Mouse (Mus musculus) small intestine, adult 2 months (tissue): ENCODE results near the gene Ntrk3. TPM values are rescaled to one million over a fixed set of nuclear protein-coding genes. Genes with fewer than 3 reads are reported as not detected.

Experiments used
- H3K27ac ChIP-seq: fragments of 200-500 bp; 2 replicates; pipeline ENCODE4 v1.5.1; 2012; ENCODE audit warnings: low read depth, low read length, control low read depth, inconsistent platforms; ENCODE audit not compliant: insufficient read depth
- H3K27me3 ChIP-seq: fragments of 200-500 bp; 2 replicates; pipeline ENCODE4 v1.6.1; 2012; ENCODE audit warnings: mild to moderate bottlenecking, moderate library complexity, low read length, inconsistent platforms; ENCODE audit not compliant: control insufficient read depth, insufficient read depth
- H3K36me3 ChIP-seq: fragments of 200-500 bp; 2 replicates; pipeline ENCODE4 v1.6.1; 2012; ENCODE audit warnings: mild to moderate bottlenecking, low read length, control low read depth, inconsistent platforms; ENCODE audit not compliant: control insufficient read depth, insufficient read depth
- H3K4me1 ChIP-seq: fragments of 200-500 bp; 2 replicates; pipeline ENCODE4 v1.6.1; 2012; ENCODE audit warnings: low read length, inconsistent platforms, mixed read lengths; ENCODE audit not compliant: control insufficient read depth, insufficient read depth, insufficient read length
- H3K4me3 ChIP-seq: fragments of 200-500 bp; 2 replicates; pipeline ENCODE4 v1.5.1; 2012; ENCODE audit warnings: low read depth, mild to moderate bottlenecking, control low read depth, inconsistent platforms, low read length, moderate library complexity
- CTCF ChIP-seq: fragments of 200-500 bp; IDR thresholded peaks from 2 replicates; pipeline ENCODE4 v1.5.1; 2012; ENCODE audit warnings: low read depth, mild to moderate bottlenecking, control low read depth, inconsistent platforms, low read length, moderate library complexity, mixed read lengths; ENCODE audit not compliant: insufficient replicate concordance, insufficient read length; ENCODE audit errors: extremely low read depth
- POLR2A ChIP-seq: fragments of 200-500 bp; IDR thresholded peaks from 2 replicates; pipeline ENCODE4 v1.6.1; 2012; ENCODE audit warnings: low read depth, mild to moderate bottlenecking, control low read depth, inconsistent platforms, low read length, moderate library complexity
- WGBS: fragments of 180-500 bp; shearing (Covaris S2); methylation state at CpG from one replicate; pipeline ENCODE4 v1.1.7; 2018; 5-methylcytosine and 5-hydroxymethylcytosine counted together
- polyA plus RNA-seq: library from polyadenylated mRNA; depleted of rRNA; stranded (reverse); fragments of >200 nt; gene quantifications from 2 replicates; pipeline ENCODE4 v1.2.3, GENCODE M21; 2012

The Ntrk3 gene
- polyA plus RNA-seq, 1 experiment, result 0.61 TPM

DNA sequence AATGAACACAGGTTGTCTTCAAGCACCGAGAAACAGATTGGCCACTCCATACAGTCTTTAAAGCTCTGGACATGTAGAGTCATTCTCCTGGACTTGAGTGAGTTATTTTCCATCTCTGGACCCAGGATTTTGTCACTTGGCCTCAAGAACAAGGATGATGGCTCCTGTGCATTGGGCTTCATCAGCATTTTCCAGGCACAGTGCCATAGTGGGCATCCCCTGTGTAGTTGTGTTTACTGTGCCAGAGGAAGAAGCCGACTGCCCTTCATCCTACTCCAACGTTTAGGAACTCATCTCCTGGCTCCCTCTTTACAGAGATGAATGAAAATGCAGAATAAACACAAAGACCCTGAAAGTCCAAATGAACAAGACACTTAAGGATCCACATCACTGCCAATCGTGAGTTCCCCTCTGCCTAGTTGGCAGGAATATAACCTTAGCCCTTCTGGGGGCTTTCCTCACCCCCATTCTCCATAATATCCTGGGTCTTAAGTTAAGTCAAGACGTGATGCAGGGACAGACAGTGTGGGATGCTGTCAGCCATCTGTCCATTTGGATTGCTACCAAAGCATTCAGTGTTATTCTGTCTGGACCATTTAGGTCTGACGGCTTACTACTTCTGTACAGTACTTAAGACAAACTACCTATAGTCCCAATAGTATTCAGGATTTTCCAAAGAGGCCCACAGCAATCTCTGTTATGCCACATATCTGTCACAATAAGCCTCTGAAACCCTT lies 137.7 kb downstream of the Ntrk3 start:
- Histone ChIP-seq H3K4me1 (no peaks in the 10 kb centered on the region), H3K36me3 (no peaks in the 10 kb centered on the region), H3K4me3 (no peak overlapping the region), H3K27me3 (no peaks in the 10 kb centered on the region), H3K27ac (no peak overlapping the region)
- WGBS, result 69% methylated on average over 6 of the region's 6 CpGs
- TF ChIP-seq POLR2A (no peak), CTCF (no peak)

- WGBS, result 38% methylated on average over 12 of the region's 12 CpGs
Observed at GRCm38 (mm10) chr7:78598147-78598546, 139.7 kb downstream of the Ntrk3 start.

GRCm38 (mm10) chr7:78597251-78598129 lies 140.3 kb downstream of the Ntrk3 start:
- TF ChIP-seq POLR2A (no peak), CTCF (no peak)
- Histone ChIP-seq H3K36me3 (no peaks in the 10 kb centered on the region), H3K27ac (no peak overlapping the region), H3K27me3 (no peaks in the 10 kb centered on the region), H3K4me1 (no peaks in the 10 kb centered on the region), H3K4me3 (no peak overlapping the region)
- WGBS, result 24% methylated on average over 15 of the region's 15 CpGs

More at GRCm38 (mm10) chr7:78598147-78598546, 139.7 kb downstream of the Ntrk3 start:
- TF ChIP-seq CTCF (no peak), POLR2A (no peak)
- Histone ChIP-seq H3K4me1 (no peaks in the 10 kb centered on the region), H3K36me3 (no peaks in the 10 kb centered on the region), H3K4me3 (no peak overlapping the region), H3K27me3 (no peaks in the 10 kb centered on the region), H3K27ac (no peak overlapping the region)

GRCm38 (mm10) chr7:78596556-78596955 lies 141.3 kb downstream of the Ntrk3 start:
- no peaks in the 10 kb centered on the region for H3K27me3 ChIP-seq
- no peak overlapping the region for H3K4me3 ChIP-seq
- no peaks in the 10 kb centered on the region for H3K36me3 ChIP-seq
- TF ChIP-seq CTCF (no peak), POLR2A (no peak)
- WGBS, result 63% methylated on average over 5 of the region's 5 CpGs
- no peaks in the 10 kb centered on the region for H3K4me1 ChIP-seq
- H3K27ac ChIP-seq, result no peak overlapping the region

DNA sequence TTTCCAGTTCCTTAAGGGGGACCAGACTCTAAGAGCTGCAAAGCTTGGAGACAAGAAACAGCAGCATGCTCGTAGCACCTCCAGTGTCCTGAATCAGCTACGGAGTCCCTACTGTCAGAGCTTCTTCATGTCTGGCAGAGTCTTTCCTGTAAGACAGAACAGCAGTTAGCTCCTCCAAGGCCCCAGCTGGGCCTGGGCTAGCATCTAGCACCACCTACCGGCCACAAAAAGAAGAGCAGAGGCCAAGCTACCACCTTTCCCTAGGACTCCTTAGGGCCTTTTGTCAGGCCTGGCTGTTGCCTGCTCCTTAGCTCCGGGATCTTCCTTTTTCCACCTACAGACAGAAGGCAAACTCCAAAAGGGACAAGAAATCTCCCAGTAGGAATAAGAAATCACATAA lies 141.9 kb downstream of the Ntrk3 start:
- peak; percentile 74; the same call in 1 of the 2 replicates for TF ChIP-seq CTCF
- no peak for TF ChIP-seq POLR2A
- Histone ChIP-seq H3K4me1 (no peaks in the 10 kb centered on the region), H3K27me3 (no peaks in the 10 kb centered on the region), H3K36me3 (no peaks in the 10 kb centered on the region), H3K4me3 (no peak overlapping the region), H3K27ac (no peak overlapping the region)
- WGBS, result 14% methylated on average over 4 of the region's 4 CpGs

- WGBS, result 79% methylated on average over 4 of the region's 4 CpGs
- TF ChIP-seq CTCF, result no peak
- no peak for TF ChIP-seq POLR2A
- H3K4me3 ChIP-seq, result no peak overlapping the region
- H3K4me1 ChIP-seq, result no peaks in the 10 kb centered on the region
- no peak overlapping the region for H3K27ac ChIP-seq
- no peaks in the 10 kb centered on the region for H3K27me3 ChIP-seq
- H3K36me3 ChIP-seq, result no peaks in the 10 kb centered on the region
Observed at GRCm38 (mm10) chr7:78592948-78593347, 144.9 kb downstream of the Ntrk3 start.

DNA sequence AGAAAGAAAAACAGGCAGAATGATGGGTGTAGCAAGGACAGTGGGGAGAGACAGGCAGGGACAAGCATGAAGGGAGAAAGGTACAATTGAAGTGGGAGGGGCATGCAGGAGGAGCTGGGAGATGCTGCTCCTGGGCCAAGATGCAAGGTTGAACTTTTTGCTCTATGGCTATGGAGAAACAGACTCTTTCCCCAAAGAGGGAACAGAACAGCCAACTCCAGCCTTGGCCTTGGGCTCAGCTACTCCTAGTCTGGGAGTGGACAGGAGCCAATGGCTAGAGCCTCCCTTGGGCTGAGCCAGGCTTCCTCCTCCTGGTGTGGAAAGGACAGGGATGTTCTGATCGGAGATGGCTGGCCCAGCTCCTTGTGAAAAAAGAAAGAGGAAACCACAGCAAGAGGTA lies 145.6 kb downstream of the Ntrk3 start:
- Histone ChIP-seq H3K27ac (no peak overlapping the region), H3K36me3 (no peaks in the 10 kb centered on the region), H3K4me3 (no peak overlapping the region), H3K4me1 (no peaks in the 10 kb centered on the region), H3K27me3 (no peaks in the 10 kb centered on the region)
- no peak for TF ChIP-seq POLR2A
- no peak for TF ChIP-seq CTCF
- 70% methylated on average over 1 of the region's 1 CpGs for WGBS
